Mouse (Mus musculus): ENCODE results near the gene Sf3b3. TPM values are rescaled to one million over a fixed set of nuclear protein-coding genes. Genes with fewer than 3 reads are reported as not detected.
A peak's percentile ranks its signal among the peaks of the same experiment; 100 is the strongest.

Sf3b3 gene
- polyA plus RNA-seq, 1 experiment: 19.3 TPM

GRCm38 (mm10) chr8:110812349-110813080 lies 34.1 kb downstream of the Sf3b3 start:
- TF ChIP-seq CTCF (IDR thresholded peaks at IDR 0.05; ENCODE audit: control insufficient read depth, insufficient read depth, insufficient replicate concordance, low read depth, low read length) (no peak), POLR2A (IDR thresholded peaks at IDR 0.05; ENCODE audit: control insufficient read depth, low read depth, low read length) (no peak)
- peaks cover 14% of the 10 kb centered on the region for H3K36me3 ChIP-seq (ENCODE audit: control insufficient read depth, insufficient read depth, low read length)
- no peak overlapping the region for H3K4me3 ChIP-seq (ENCODE audit: control insufficient read depth, low read depth, low read length)
- H3K27me3 ChIP-seq (ENCODE audit: control insufficient read depth, insufficient read depth, low read length): no peaks in the 10 kb centered on the region
- peaks cover 3% of the 10 kb centered on the region for H3K4me1 ChIP-seq (ENCODE audit: control insufficient read depth, insufficient read depth, low read length)
- no peak overlapping the region for H3K27ac ChIP-seq (ENCODE audit: control insufficient read depth, insufficient read depth, low read depth, low read length)

- no peak overlapping the region for H3K27ac ChIP-seq (ENCODE audit: control insufficient read depth, insufficient read depth, low read depth, low read length)
Measured at GRCm38 (mm10) chr8:110811793-110812192, 34.8 kb downstream of the Sf3b3 start.

GRCm38 (mm10) chr8:110811116-110811515 lies 35.5 kb downstream of the Sf3b3 start:
- TF ChIP-seq CTCF (IDR thresholded peaks at IDR 0.05; ENCODE audit: control insufficient read depth, insufficient read depth, insufficient replicate concordance, low read depth, low read length) (no peak), POLR2A (IDR thresholded peaks at IDR 0.05; ENCODE audit: control insufficient read depth, low read depth, low read length) (no peak)
- no peak overlapping the region for H3K4me3 ChIP-seq (ENCODE audit: control insufficient read depth, low read depth, low read length)
- peaks cover 12% of the 10 kb centered on the region for H3K36me3 ChIP-seq (ENCODE audit: control insufficient read depth, insufficient read depth, low read length)
- no peaks in the 10 kb centered on the region for H3K27me3 ChIP-seq (ENCODE audit: control insufficient read depth, insufficient read depth, low read length)
- H3K4me1 ChIP-seq (ENCODE audit: control insufficient read depth, insufficient read depth, low read length): peaks cover 3% of the 10 kb centered on the region
- no peak overlapping the region for H3K27ac ChIP-seq (ENCODE audit: control insufficient read depth, insufficient read depth, low read depth, low read length)

More at GRCm38 (mm10) chr8:110811793-110812192, 34.8 kb downstream of the Sf3b3 start:
- no peak overlapping the region for H3K4me3 ChIP-seq (ENCODE audit: control insufficient read depth, low read depth, low read length)
- H3K4me1 ChIP-seq (ENCODE audit: control insufficient read depth, insufficient read depth, low read length): peaks cover 3% of the 10 kb centered on the region
- no peaks in the 10 kb centered on the region for H3K27me3 ChIP-seq (ENCODE audit: control insufficient read depth, insufficient read depth, low read length)
- TF ChIP-seq POLR2A (IDR thresholded peaks at IDR 0.05; ENCODE audit: control insufficient read depth, low read depth, low read length) (no peak), CTCF (IDR thresholded peaks at IDR 0.05; ENCODE audit: control insufficient read depth, insufficient read depth, insufficient replicate concordance, low read depth, low read length) (no peak)
- H3K36me3 ChIP-seq (ENCODE audit: control insufficient read depth, insufficient read depth, low read length): peaks cover 14% of the 10 kb centered on the region

GRCm38 (mm10) chr8:110810481-110811065 lies 36.0 kb downstream of the Sf3b3 start:
- Histone ChIP-seq H3K4me3 (ENCODE audit: control insufficient read depth, low read depth, low read length) (no peak overlapping the region), H3K36me3 (ENCODE audit: control insufficient read depth, insufficient read depth, low read length) (peaks cover 12% of the 10 kb centered on the region), H3K4me1 (ENCODE audit: control insufficient read depth, insufficient read depth, low read length) (peaks cover 3% of the 10 kb centered on the region), H3K27me3 (ENCODE audit: control insufficient read depth, insufficient read depth, low read length) (no peaks in the 10 kb centered on the region), H3K27ac (ENCODE audit: control insufficient read depth, insufficient read depth, low read depth, low read length) (no peak overlapping the region)
- no peak for TF ChIP-seq CTCF (IDR thresholded peaks at IDR 0.05; ENCODE audit: control insufficient read depth, insufficient read depth, insufficient replicate concordance, low read depth, low read length)
- no peak for TF ChIP-seq POLR2A (IDR thresholded peaks at IDR 0.05; ENCODE audit: control insufficient read depth, low read depth, low read length)

- Histone ChIP-seq H3K27me3 (ENCODE audit: control insufficient read depth, insufficient read depth, low read length) (no peaks in the 10 kb centered on the region), H3K4me1 (ENCODE audit: control insufficient read depth, insufficient read depth, low read length) (peaks cover 3% of the 10 kb centered on the region), H3K4me3 (ENCODE audit: control insufficient read depth, low read depth, low read length) (no peak overlapping the region), H3K27ac (ENCODE audit: control insufficient read depth, insufficient read depth, low read depth, low read length) (no peak overlapping the region), H3K36me3 (ENCODE audit: control insufficient read depth, insufficient read depth, low read length) (peaks cover 11% of the 10 kb centered on the region)
- TF ChIP-seq POLR2A (IDR thresholded peaks at IDR 0.05; ENCODE audit: control insufficient read depth, low read depth, low read length) (no peak), CTCF (IDR thresholded peaks at IDR 0.05; ENCODE audit: control insufficient read depth, insufficient read depth, insufficient replicate concordance, low read depth, low read length) (no peak)
Measured at GRCm38 (mm10) chr8:110809831-110810230, 36.8 kb downstream of the Sf3b3 start.

- TF ChIP-seq CTCF (IDR thresholded peaks at IDR 0.05; ENCODE audit: control insufficient read depth, insufficient read depth, insufficient replicate concordance, low read depth, low read length): no peak
- no peak for TF ChIP-seq POLR2A (IDR thresholded peaks at IDR 0.05; ENCODE audit: control insufficient read depth, low read depth, low read length)
- Histone ChIP-seq H3K27me3 (ENCODE audit: control insufficient read depth, insufficient read depth, low read length) (no peaks in the 10 kb centered on the region), H3K4me3 (ENCODE audit: control insufficient read depth, low read depth, low read length) (no peak overlapping the region), H3K36me3 (ENCODE audit: control insufficient read depth, insufficient read depth, low read length) (peaks cover 8% of the 10 kb centered on the region), H3K4me1 (ENCODE audit: control insufficient read depth, insufficient read depth, low read length) (peaks cover 3% of the 10 kb centered on the region), H3K27ac (ENCODE audit: control insufficient read depth, insufficient read depth, low read depth, low read length) (peak overlapping the region; percentile 49)
Measured at GRCm38 (mm10) chr8:110808495-110809472, 37.8 kb downstream of the Sf3b3 start.
